Mouse (Mus musculus): ENCODE measurements around the gene Mctp2. TPM values are rescaled to one million over a fixed set of nuclear protein-coding genes. Genes with fewer than 3 reads are reported as not detected.

The Mctp2 gene
- polyA plus RNA-seq, 1 experiment, result 4.4 TPM

DNA sequence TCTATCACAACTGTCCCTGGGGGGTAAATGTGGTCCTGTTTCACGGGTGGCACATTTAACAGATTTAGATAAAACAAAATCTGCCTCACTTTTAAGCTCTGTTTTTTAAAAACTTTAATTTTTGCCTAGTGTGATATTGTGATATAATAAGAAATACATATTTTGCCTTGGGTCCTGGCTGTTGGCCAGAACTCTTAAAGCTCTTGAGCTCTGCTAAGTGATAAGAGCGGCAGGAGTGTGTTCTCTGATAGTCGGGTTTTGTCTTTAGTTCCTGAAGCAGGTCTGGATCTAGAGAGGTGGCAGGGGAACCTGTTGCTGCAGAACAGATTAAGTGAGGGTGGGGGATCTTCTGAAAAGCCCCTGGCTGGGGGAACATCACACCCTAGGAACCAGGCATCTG is 186.7 kb downstream of the Mctp2 start:
- 87% methylated on average over 3 of the region's 3 CpGs for WGBS
- no peaks in the 10 kb centered on the region for H3K4me1 ChIP-seq (ENCODE audit: control insufficient read depth, insufficient read depth, insufficient read length)
- H3K27me3 ChIP-seq (ENCODE audit: control insufficient read depth, insufficient read depth, low read length), result no peaks in the 10 kb centered on the region
- no peak for DNase-seq (ENCODE audit: low read depth in 1 of 2, low spot score in 2 of 2)
- H3K36me3 ChIP-seq (ENCODE audit: control insufficient read depth, insufficient read depth, low read length), result peaks cover 3% of the 10 kb centered on the region; the same call in 1 of the 2 replicates
- no peak overlapping the region for H3K4me3 ChIP-seq (ENCODE audit: extremely low read depth, insufficient read depth, insufficient read length)
- TF ChIP-seq POLR2A (IDR thresholded peaks at IDR 0.05; ENCODE audit: low read depth, low read length), result no peak
- TF ChIP-seq CTCF (IDR thresholded peaks at IDR 0.05; ENCODE audit: extremely low read depth, insufficient read depth, insufficient read length, insufficient replicate concordance), result no peak
- no peak overlapping the region for H3K27ac ChIP-seq (ENCODE audit: insufficient read depth, low read length)

DNA sequence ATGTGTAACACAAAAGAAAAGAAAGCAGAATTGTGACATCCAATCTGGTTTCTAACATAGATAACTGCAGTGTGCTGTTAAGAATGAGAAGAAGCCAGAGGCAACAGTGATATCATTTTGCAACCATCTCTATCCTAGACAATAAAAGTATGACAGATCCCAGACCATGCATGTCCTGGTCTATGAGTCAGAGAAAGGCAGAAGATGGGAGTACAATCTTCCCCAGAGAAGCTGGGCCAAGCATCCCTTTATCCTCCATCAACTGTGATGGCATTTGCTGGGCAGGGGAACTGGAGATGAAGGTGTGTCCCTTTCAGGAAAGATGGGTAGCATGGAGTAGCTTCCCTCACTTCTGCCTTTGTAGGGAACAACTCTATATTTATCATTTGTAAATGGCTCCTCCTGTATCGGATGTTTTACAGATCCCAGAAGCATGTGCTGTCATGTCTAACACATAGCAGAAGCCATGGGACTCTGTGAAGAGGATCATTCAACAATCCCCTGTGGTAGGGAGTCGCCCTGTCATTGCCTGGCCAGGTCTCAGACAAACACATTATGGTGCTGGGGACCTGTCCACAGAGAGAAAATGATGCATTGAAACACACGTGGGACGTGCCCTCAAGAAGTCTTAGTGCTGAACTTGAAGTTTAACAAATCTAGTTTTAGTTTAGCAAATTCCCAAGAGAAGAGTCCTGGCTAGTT is 188.9 kb downstream of the Mctp2 start:
- WGBS, result 90% methylated on average over 4 of the region's 4 CpGs
- DNase-seq (ENCODE audit: low read depth in 1 of 2, low spot score in 2 of 2), result no peak
- Histone ChIP-seq H3K4me3 (ENCODE audit: extremely low read depth, insufficient read depth, insufficient read length) (no peak overlapping the region), H3K27ac (ENCODE audit: insufficient read depth, low read length) (no peak overlapping the region), H3K36me3 (ENCODE audit: control insufficient read depth, insufficient read depth, low read length) (peaks cover 1% of the 10 kb centered on the region; the same call in 1 of the 2 replicates), H3K4me1 (ENCODE audit: control insufficient read depth, insufficient read depth, insufficient read length) (no peaks in the 10 kb centered on the region), H3K27me3 (ENCODE audit: control insufficient read depth, insufficient read depth, low read length) (no peaks in the 10 kb centered on the region)
- TF ChIP-seq POLR2A (IDR thresholded peaks at IDR 0.05; ENCODE audit: low read depth, low read length) (no peak), CTCF (IDR thresholded peaks at IDR 0.05; ENCODE audit: extremely low read depth, insufficient read depth, insufficient read length, insufficient replicate concordance) (no peak)

DNA sequence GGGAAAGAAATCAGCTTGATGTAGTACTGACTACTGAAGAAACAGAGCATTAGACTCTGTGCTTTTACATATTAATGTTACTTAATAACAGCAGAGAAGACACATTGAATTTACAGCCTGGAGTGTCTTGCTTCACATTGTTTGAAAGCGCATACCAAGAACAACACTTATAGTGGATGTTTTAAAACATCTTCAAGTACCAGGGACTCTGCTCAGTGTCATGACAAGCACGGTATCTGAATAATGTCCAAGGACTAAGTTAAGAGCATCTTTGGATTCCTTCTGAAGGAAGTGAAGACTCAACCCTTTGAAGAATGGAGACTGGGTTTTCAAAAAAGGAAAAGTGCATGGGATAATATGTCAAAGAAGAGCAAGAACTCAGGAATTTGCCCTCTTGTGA is 191.3 kb downstream of the Mctp2 start:
- DNase-seq (ENCODE audit: low read depth in 1 of 2, low spot score in 2 of 2), result no peak
- Histone ChIP-seq H3K36me3 (ENCODE audit: control insufficient read depth, insufficient read depth, low read length) (peaks cover 1% of the 10 kb centered on the region; the same call in 1 of the 2 replicates), H3K27ac (ENCODE audit: insufficient read depth, low read length) (no peak overlapping the region), H3K4me3 (ENCODE audit: extremely low read depth, insufficient read depth, insufficient read length) (no peak overlapping the region), H3K4me1 (ENCODE audit: control insufficient read depth, insufficient read depth, insufficient read length) (no peaks in the 10 kb centered on the region), H3K27me3 (ENCODE audit: control insufficient read depth, insufficient read depth, low read length) (no peaks in the 10 kb centered on the region)
- TF ChIP-seq CTCF (IDR thresholded peaks at IDR 0.05; ENCODE audit: extremely low read depth, insufficient read depth, insufficient read length, insufficient replicate concordance) (no peak), POLR2A (IDR thresholded peaks at IDR 0.05; ENCODE audit: low read depth, low read length) (no peak)
- 93% methylated on average over 2 of the region's 2 CpGs for WGBS

DNA sequence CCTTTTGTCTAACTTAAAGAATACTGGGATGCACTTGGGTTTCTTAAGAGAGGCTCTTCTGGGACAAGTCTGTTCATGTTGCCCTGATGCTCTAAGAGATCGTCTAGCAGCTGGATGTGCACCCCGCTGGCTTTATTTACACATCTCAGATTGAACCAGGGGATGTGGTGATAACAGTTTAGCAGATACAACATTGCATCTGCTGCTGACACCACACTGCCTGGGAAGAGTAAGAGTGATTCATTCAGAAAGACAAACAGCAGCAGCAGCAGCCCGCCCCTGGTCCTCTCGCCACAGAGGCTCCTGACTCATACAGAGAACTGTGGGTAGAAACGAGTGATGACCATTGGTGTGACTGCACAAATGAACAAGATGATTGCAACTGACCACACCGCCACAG is 195.8 kb downstream of the Mctp2 start:
- Histone ChIP-seq H3K36me3 (ENCODE audit: control insufficient read depth, insufficient read depth, low read length) (no peaks in the 10 kb centered on the region; the same call in 1 of the 2 replicates), H3K27ac (ENCODE audit: insufficient read depth, low read length) (no peak overlapping the region), H3K4me1 (ENCODE audit: control insufficient read depth, insufficient read depth, insufficient read length) (no peaks in the 10 kb centered on the region), H3K27me3 (ENCODE audit: control insufficient read depth, insufficient read depth, low read length) (no peaks in the 10 kb centered on the region), H3K4me3 (ENCODE audit: extremely low read depth, insufficient read depth, insufficient read length) (no peak overlapping the region)
- DNase-seq (ENCODE audit: low read depth in 1 of 2, low spot score in 2 of 2), result no peak
- TF ChIP-seq POLR2A (IDR thresholded peaks at IDR 0.05; ENCODE audit: low read depth, low read length) (no peak), CTCF (IDR thresholded peaks at IDR 0.05; ENCODE audit: extremely low read depth, insufficient read depth, insufficient read length, insufficient replicate concordance) (no peak)
- WGBS, result 86% methylated on average over 6 of the region's 6 CpGs

DNA sequence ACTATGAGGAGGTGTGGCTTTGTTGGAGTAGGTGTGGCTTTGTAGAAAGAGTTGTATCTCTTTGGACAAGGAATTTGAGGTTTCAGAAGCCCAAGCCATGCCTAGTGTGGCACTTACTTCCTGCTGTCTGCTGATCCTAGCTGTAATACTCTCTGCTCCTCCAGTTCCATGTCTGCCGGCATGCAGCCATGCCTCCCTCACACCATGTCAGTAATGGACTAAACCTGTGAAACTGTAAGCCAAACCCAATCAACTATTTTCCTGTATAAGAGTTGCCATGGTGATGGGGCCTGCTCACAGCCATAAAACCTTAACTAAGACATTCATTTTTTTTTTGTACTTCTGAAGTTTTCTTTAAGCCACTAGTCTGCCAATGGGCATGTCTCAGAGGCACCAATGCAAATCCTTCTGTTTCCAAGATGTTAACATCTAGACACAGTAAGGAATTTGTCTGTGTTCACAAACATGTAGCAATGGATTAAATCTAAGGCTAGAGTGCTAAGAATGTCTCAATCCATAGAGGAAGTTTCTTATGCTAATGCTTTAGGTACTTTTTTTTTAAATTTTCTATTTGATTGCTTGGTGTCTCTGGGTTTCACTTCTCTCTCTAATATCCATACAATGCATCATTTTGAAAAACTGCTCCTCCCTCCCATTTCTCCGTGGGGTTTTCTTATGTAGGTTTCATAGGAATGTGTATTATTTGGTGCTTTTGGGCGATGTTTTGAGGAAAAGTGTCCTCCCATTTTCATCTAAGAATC is 197.6 kb downstream of the Mctp2 start:
- 85% methylated on average over 3 of the region's 3 CpGs for WGBS
- Histone ChIP-seq H3K27me3 (ENCODE audit: control insufficient read depth, insufficient read depth, low read length) (no peaks in the 10 kb centered on the region), H3K4me1 (ENCODE audit: control insufficient read depth, insufficient read depth, insufficient read length) (no peaks in the 10 kb centered on the region), H3K4me3 (ENCODE audit: extremely low read depth, insufficient read depth, insufficient read length) (no peak overlapping the region), H3K27ac (ENCODE audit: insufficient read depth, low read length) (no peak overlapping the region), H3K36me3 (ENCODE audit: control insufficient read depth, insufficient read depth, low read length) (no peaks in the 10 kb centered on the region; the same call in 1 of the 2 replicates)
- no peak for TF ChIP-seq POLR2A (IDR thresholded peaks at IDR 0.05; ENCODE audit: low read depth, low read length)
- no peak for TF ChIP-seq CTCF (IDR thresholded peaks at IDR 0.05; ENCODE audit: extremely low read depth, insufficient read depth, insufficient read length, insufficient replicate concordance)
- DNase-seq (ENCODE audit: low read depth in 1 of 2, low spot score in 2 of 2), result no peak

DNA sequence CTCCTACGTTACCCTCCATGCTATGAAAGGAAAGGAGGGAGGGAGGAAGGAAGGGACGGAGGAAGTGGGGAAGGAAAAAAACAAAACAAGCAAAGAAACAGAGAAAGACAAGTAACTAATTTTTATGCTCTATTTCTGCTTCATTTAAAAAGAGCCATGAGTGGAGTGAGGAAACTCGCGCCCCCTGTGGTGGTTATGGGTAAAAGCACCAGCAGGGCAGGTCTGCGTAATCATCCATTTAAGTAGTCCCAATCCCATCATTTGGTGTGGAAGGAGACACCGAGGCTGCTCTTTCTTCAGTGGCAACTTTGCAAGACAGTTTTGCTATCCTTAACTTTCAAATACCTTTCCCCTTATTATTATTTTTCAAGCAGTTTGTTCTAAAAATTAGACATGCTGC is 202.2 kb downstream of the Mctp2 start:
- no peak overlapping the region for H3K27ac ChIP-seq (ENCODE audit: insufficient read depth, low read length)
- TF ChIP-seq CTCF (IDR thresholded peaks at IDR 0.05; ENCODE audit: extremely low read depth, insufficient read depth, insufficient read length, insufficient replicate concordance), result no peak
- no peak for TF ChIP-seq POLR2A (IDR thresholded peaks at IDR 0.05; ENCODE audit: low read depth, low read length)
- H3K4me1 ChIP-seq (ENCODE audit: control insufficient read depth, insufficient read depth, insufficient read length), result no peaks in the 10 kb centered on the region
- H3K36me3 ChIP-seq (ENCODE audit: control insufficient read depth, insufficient read depth, low read length), result peaks cover 2% of the 10 kb centered on the region; the same call in 1 of the 2 replicates
- no peaks in the 10 kb centered on the region for H3K27me3 ChIP-seq (ENCODE audit: control insufficient read depth, insufficient read depth, low read length)
- WGBS, result 81% methylated on average over 6 of the region's 6 CpGs
- H3K4me3 ChIP-seq (ENCODE audit: extremely low read depth, insufficient read depth, insufficient read length), result no peak overlapping the region
- no peak for DNase-seq (ENCODE audit: low read depth in 1 of 2, low spot score in 2 of 2)
